Mouse (Mus musculus): ENCODE measurements around the gene Coro1c.

- TF ChIP-seq EP300 (IDR thresholded peaks at IDR 0.05; ENCODE audit: low read depth in 1 of 2, low read length in 2 of 2) = peak in 1 of 2 experiments; percentile 28; a peak in 1 of 4 replicates
- no peak for TF ChIP-seq USF1 (IDR thresholded peaks at IDR 0.05; ENCODE audit: low read depth, low read length)
- TF ChIP-seq CTCF (IDR thresholded peaks at IDR 0.05 in 2 of 3, conservative IDR thresholded peaks at IDR 0.05 in 1 of 3; ENCODE audit: control insufficient read depth in 1 of 3, insufficient read depth in 1 of 3, low read depth in 2 of 3, low read length in 3 of 3, poor library complexity in 1 of 3, severe bottlenecking in 1 of 3) = no peak
- no peak for TF ChIP-seq SMC3 (IDR thresholded peaks at IDR 0.05; ENCODE audit: low read depth, low read length)
- peak; percentile 94 for TF ChIP-seq RCOR1 (IDR thresholded peaks at IDR 0.05; ENCODE audit: low read depth, low read length)
- TF ChIP-seq CHD2 (IDR thresholded peaks at IDR 0.05; ENCODE audit: low read length) = no peak
- TF ChIP-seq MAX (IDR thresholded peaks at IDR 0.05; ENCODE audit: low read length) = no peak
- TF ChIP-seq MEF2A (IDR thresholded peaks at IDR 0.05; ENCODE audit: extremely low read depth, insufficient replicate concordance, low read depth, low read length, poor library complexity, severe bottlenecking) = no peak
These were observed 95.9 kb downstream of the Coro1c start for GRCm38 (mm10) chr5:113812638-113813037.

Measured in MEL (cell line).